Mouse (Mus musculus) WW6 (cell line): ENCODE data around the gene Olfr694.
"Not testable (repeated sequence)": the region's sequence is repeated elsewhere in the genome, so short reads cannot be mapped to it uniquely, and the experiment has no call there.

Experiments
- DNase-seq: peaks from one replicate; pipeline ENCODE4 v3.0.0-alpha.2; 2013; ENCODE audit warnings: low read depth, low spot score

Olfr694 gene

GRCm38 (mm10) chr7:106691714-106692113 is at the start of gene Olfr694:
TSS of gene Olfr694 (minus strand) at chr7:106691814.
- DNase-seq = no peak

- DNase-seq = no peak
Measured at GRCm38 (mm10) chr7:106737028-106737427, 45.4 kb upstream of the Olfr694 start.

GRCm38 (mm10) chr7:106733717-106734116 is 42.1 kb upstream of the Olfr694 start:
- DNase-seq = no peak

- not testable (repeated sequence) for DNase-seq
Measured at GRCm38 (mm10) chr7:106725654-106726053, 34.0 kb upstream of the Olfr694 start.

- no peak for DNase-seq
Measured at GRCm38 (mm10) chr7:106716296-106716695, 24.7 kb upstream of the Olfr694 start, which contains the start of gene Olfr695. TSS of gene Olfr695 (minus strand) at chr7:106716396.

GRCm38 (mm10) chr7:106711463-106711862 is 19.8 kb upstream of the Olfr694 start:
- no peak for DNase-seq

GRCm38 (mm10) chr7:106707705-106708104 is 16.1 kb upstream of the Olfr694 start:
- DNase-seq = not testable (repeated sequence)

- DNase-seq = no peak
Measured at GRCm38 (mm10) chr7:106696891-106697290, 5.3 kb upstream of the Olfr694 start.

GRCm38 (mm10) chr7:106692976-106693375 is 1.4 kb upstream of the Olfr694 start:
- no peak for DNase-seq

- DNase-seq = no peak
Measured at GRCm38 (mm10) chr7:106685382-106685781, 6.2 kb downstream of the Olfr694 start.

GRCm38 (mm10) chr7:106680484-106680883 is 11.1 kb downstream of the Olfr694 start, which contains the start of gene Olfr693:
TSS of gene Olfr693 (minus strand) at chr7:106680584.
- no peak for DNase-seq

GRCm38 (mm10) chr7:106652344-106652652 is 39.3 kb downstream of the Olfr694 start:
- DNase-seq = no peak

- DNase-seq = no peak
Measured at GRCm38 (mm10) chr7:106651555-106652343, 39.9 kb downstream of the Olfr694 start.

GRCm38 (mm10) chr7:106649774-106650173 is 41.8 kb downstream of the Olfr694 start:
- DNase-seq = no peak

GRCm38 (mm10) chr7:106645261-106645660 is 46.4 kb downstream of the Olfr694 start:
- peak; percentile 59 for DNase-seq

- no peak for DNase-seq
Measured at GRCm38 (mm10) chr7:106644222-106644870, 47.3 kb downstream of the Olfr694 start.

GRCm38 (mm10) chr7:106640839-106641238 is 50.8 kb downstream of the Olfr694 start:
- no peak for DNase-seq

GRCm38 (mm10) chr7:106635560-106635959 is 56.1 kb downstream of the Olfr694 start:
- DNase-seq = no peak
